20 mouse cellular contexts compared by ENCODE assay signal in the genomic region with DNA sequence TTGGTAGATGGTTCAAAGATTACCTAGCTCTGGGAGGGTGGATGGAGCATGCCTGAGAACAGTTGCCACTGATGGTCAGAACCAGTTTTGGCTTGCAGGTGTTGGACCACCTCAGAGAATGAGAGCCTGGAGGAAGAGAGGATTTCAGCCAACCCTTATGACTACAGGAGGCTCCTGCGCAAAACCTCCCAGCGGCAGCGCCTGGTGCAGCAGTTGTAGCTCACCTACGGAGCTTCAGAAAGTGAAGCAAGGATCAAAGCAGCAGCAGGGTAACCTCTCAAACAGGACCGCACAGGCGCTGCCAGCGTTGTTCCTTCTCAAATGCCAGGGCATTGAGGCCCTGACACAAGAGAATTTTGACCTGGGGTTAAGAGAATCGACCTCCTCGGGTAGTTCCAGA. TPM values are rescaled to one million over a fixed set of nuclear protein-coding genes. Genes with fewer than 3 reads are reported as not detected.
DNase-seq lines count a peak whose midpoint lies in the region; ATAC-seq and TF ChIP-seq lines count a peak whose summit lies in the region.
"Had no signal": no experiment of that assay in that cellular context is flagged by ENCODE, and none has a peak within 500 bp of the region (broad histone marks: within the 10 kb centered on the region; RNA-seq: fewer than 3 reads in every experiment).

No protein-coding gene starts in this region.

- H3K4me3 ChIP-seq in hindbrain, postnatal 0 days (ENCODE audit: low read length): no peak overlapping the region
- H3K4me3 ChIP-seq in hindbrain, embryonic 12.5 days: no peak overlapping the region
- H3K4me3 ChIP-seq: kidney, embryonic 15.5 days; limb, embryonic 10.5 days; neural tube, embryonic 13.5 days had no signal

- ATAC-seq in hindbrain, postnatal 0 days: no peak
- ATAC-seq in hindbrain, embryonic 12.5 days (ENCODE audit: low FRiP score): no peak
- ATAC-seq in megakaryocyte-erythroid progenitor cell, adult 5-6 weeks (replicated peaks; ENCODE audit: low FRiP score, low TSS enrichment, poor library complexity, severe bottlenecking): no peak; the same call in 1 of the 2 replicates
- ATAC-seq: intestine, embryonic 16.5 days; liver, postnatal 0 days had no signal

- peaks cover 9% of the 10 kb centered on the region; the same call in 1 of the 2 replicates for H3K4me1 ChIP-seq in hindbrain, postnatal 0 days (ENCODE audit: insufficient read depth, low read length)
- H3K4me1 ChIP-seq in hindbrain, embryonic 12.5 days: peaks cover 21% of the 10 kb centered on the region

- peaks cover 6% of the 10 kb centered on the region; the same call in 1 of the 2 replicates for H3K27me3 ChIP-seq in hindbrain, postnatal 0 days (ENCODE audit: insufficient read depth, low read length)
- peaks cover 57% of the 10 kb centered on the region for H3K27me3 ChIP-seq in hindbrain, embryonic 12.5 days

- no peaks in the 10 kb centered on the region for H3K36me3 ChIP-seq in hindbrain, postnatal 0 days (ENCODE audit: insufficient read depth, low read length)
- no peaks in the 10 kb centered on the region for H3K36me3 ChIP-seq in hindbrain, embryonic 12.5 days
- H3K36me3 ChIP-seq: kidney, embryonic 15.5 days; limb, embryonic 10.5 days; neural tube, embryonic 13.5 days had no signal

- no peak overlapping the region for H3K27ac ChIP-seq in hindbrain, postnatal 0 days
- H3K27ac ChIP-seq in hindbrain, embryonic 12.5 days: no peak overlapping the region
- H3K27ac ChIP-seq: kidney, embryonic 15.5 days; limb, embryonic 10.5 days; neural tube, embryonic 13.5 days had no signal

- no peak overlapping the region for H3K4me2 ChIP-seq in hindbrain, postnatal 0 days (ENCODE audit: low read depth, low read length)
- H3K4me2 ChIP-seq in hindbrain, embryonic 12.5 days (replicated peaks): no peak overlapping the region
- H3K4me2 ChIP-seq: kidney, embryonic 15.5 days; neural tube, embryonic 13.5 days had no signal

- no peaks in the 10 kb centered on the region for H3K9me3 ChIP-seq in hindbrain, postnatal 0 days (ENCODE audit: low read length)
- no peaks in the 10 kb centered on the region for H3K9me3 ChIP-seq in hindbrain, embryonic 12.5 days (replicated peaks)
- H3K9me3 ChIP-seq: kidney, embryonic 15.5 days; limb, embryonic 10.5 days; neural tube, embryonic 13.5 days had no signal

- no peak overlapping the region for H3K9ac ChIP-seq in hindbrain, postnatal 0 days (replicated peaks; ENCODE audit: low read length)
- H3K9ac ChIP-seq in hindbrain, embryonic 12.5 days: no peak overlapping the region
- H3K9ac ChIP-seq: kidney, embryonic 15.5 days; liver, postnatal 0 days; neural tube, embryonic 13.5 days had no signal

- DNase-seq in embryo, embryonic 10 days (ENCODE audit: low spot score): peak; percentile 17
- DNase-seq in embryo, embryonic 10.5 days (ENCODE audit: low spot score): no peak
- DNase-seq in hindbrain, postnatal 0 days (ENCODE audit: low spot score): peak; percentile 56
- peak; percentile 23 for DNase-seq in thymus, postnatal 4 days
- DNase-seq in thymus, postnatal 36 days: no peak
- DNase-seq in lung, postnatal 36 days: no peak
- DNase-seq: adrenal gland, postnatal 36 days; cerebellum, adult 9-10 months; liver, postnatal 0 days; lung, postnatal 10 days; thymus, adult 2 months had no signal

- TF ChIP-seq CTCF in hindbrain, postnatal 0 days (IDR thresholded peaks at IDR 0.05; ENCODE audit: low read depth): peak; percentile 42

- 11% methylated on average over 9 of the region's 9 CpGs for WGBS in hindbrain, postnatal 0 days
- WGBS in hindbrain, embryonic 12.5 days: 3% methylated on average over 9 of the region's 9 CpGs

RNA-seq across cellular contexts. Expression of a gene that starts 4.1 kb away (rescaled TPM):
- 34.9 and 40.0 TPM in 2 replicates for total RNA-seq in hindbrain, postnatal 0 days (2014; rRNA removed)
- 46.1 and 48.3 TPM in 2 replicates for polyA plus RNA-seq in hindbrain, postnatal 0 days (2015; fragmentation: Nextera tagmentation; extraction: Ambion mirVana)
- 50.7 and 58.5 TPM in 2 replicates for polyA plus RNA-seq in hindbrain, embryonic 12.5 days (2016; fragmentation: Nextera tagmentation; extraction: Ambion mirVana)
- total RNA-seq in megakaryocyte-erythroid progenitor cell, adult 5-6 weeks (2014; fragmentation: Nextera tagmentation): not detected in 2 replicates
- not detected in 2 replicates for total RNA-seq in megakaryocyte-erythroid progenitor cell, adult 5-6 weeks (2017)
- total RNA-seq: adrenal gland, postnatal 36 days; gastrocnemius, postnatal 4 days; megakaryocyte, adult 5-6 weeks had no signal
- polyA plus RNA-seq: intestine, embryonic 16.5 days; liver, adult 2 months; liver, postnatal 0 days; thymus, adult 2 months had no signal

Comparison
In these comparisons a context has a peak if more than half of its experiments do, and no peak if none do; other contexts are left out.
1. DNase-seq: peak in embryo, embryonic 10 days (single experiment), hindbrain, postnatal 0 days (single experiment) and thymus, postnatal 4 days (single experiment); none in embryo, embryonic 10.5 days (single experiment), thymus, postnatal 36 days (0 of 2) and lung, postnatal 36 days (single experiment).
2. RNA of a gene that starts 4.1 kb away (total RNA-seq): 34.9 to 40.0 TPM in hindbrain, postnatal 0 days; not detected in megakaryocyte-erythroid progenitor cell, adult 5-6 weeks; every median in the first group is over 10 times any median in the second.